Mouse (Mus musculus): Measurements from ENCODE around the gene Lair1.
"Not testable (repeated sequence)": the region's sequence is repeated elsewhere in the genome, so short reads cannot be mapped to it uniquely, and the experiment has no call there.

Lair1 gene

DNA sequence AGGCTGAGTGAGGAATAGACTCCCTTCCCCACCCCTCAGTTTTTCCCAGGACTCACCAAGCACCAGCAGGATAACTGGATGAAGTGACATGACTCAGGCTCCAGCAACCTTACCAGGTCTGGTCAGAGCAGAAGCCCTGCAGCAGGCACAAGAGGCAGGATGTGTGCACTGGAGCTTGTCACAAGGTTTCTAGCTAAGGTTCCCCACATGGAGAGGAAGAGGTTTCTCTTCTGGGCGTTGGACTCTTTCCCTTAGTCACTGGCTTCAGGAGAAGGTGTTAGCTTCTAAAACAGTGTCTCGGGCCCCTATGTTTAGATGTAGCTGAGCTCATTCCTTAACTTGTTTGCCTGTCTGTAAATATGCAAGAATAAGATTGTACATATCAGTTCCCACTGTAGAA lies at the start of gene Lair1:
TSS of gene Lair1 (minus strand) at position 192 of the 400 bp plus-strand sequence.
- DNase-seq (ENCODE audit: low read depth, low spot score): peak; percentile 35

DNA sequence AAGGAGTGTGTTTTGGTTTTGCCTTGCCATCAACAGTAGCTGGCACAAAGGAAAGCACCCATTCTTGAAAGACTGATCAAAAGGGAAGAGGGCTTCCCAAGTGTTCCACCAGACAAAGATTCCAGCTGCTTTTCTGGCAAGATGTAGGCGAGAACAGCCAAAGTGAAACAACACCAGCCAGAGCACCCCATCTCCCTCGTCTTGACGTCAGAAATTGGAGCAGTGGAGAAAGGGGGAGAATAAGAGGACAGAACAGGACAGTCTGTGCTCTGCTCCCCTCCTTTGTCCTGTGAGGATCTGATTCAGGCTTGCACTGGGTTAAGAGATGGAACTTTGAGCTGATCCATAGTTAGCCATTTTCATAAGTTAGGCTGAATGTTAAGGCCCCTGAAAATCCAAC lies 48.8 kb upstream of the Lair1 start:
- DNase-seq (ENCODE audit: low read depth, low spot score): no peak

DNA sequence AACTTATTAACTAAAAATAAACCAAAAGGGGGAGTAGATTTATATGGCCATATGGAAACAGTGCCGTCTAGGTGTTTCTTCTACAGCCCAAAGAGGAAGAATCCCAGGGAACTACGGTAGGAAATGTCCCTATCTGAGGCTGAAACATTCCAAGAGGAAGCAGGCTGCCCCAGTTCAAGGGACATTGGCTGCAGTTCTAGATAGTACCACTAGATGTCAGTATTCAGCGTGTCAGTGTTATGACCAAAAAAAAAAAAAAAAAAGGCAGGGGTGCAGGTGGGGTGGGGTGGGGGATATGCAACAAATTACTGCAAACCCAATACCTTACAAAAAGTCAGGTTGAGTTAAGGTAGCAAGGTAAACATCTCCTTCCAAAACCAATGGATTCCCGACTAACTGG lies 40.4 kb upstream of the Lair1 start:
- peak; percentile 80 for DNase-seq (ENCODE audit: low read depth, low spot score)

- no peak for DNase-seq (ENCODE audit: low read depth, low spot score)
These were observed 38.1 kb upstream of the Lair1 start for GRCm38 (mm10) chr7:4101144-4101543.

DNA sequence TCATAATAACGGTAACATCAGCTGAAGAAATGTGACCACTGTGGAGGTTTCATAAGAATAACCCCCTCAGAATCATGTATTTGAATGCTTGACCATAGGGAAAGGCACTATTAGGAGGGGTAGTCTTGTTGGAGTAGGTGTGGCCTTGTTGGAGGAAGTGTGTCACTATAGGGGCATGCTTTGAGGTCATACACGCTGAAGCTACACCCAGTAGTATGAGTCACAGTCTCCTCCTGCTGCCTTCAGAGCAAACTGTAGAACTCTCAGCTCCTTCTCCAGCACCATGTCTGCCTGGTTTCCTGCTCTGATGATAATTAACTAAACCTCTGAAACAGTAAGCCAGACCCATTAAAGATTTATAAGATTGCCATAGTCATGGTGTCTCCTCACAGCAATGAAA lies 35.8 kb upstream of the Lair1 start:
- DNase-seq (ENCODE audit: low read depth, low spot score): no peak

DNA sequence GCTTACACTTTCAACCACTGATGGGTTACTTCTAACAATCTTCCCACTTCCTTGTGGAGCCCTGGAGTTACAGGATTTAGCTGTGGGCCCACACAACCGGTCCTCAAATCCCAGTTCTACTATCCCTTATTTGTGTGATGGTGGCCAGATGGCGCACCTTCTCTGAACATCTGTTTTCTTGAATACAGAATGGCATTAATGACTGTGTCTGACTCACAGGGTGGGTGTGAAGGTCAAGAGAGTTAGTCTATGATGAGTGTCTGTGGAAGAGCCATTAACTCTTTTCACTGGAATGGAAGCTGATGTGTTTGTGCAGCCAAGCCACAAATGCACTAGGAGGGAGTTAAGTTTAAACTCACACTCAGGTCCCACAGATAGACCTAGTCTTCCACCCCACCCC lies 35.3 kb upstream of the Lair1 start:
- no peak for DNase-seq (ENCODE audit: low read depth, low spot score)

DNA sequence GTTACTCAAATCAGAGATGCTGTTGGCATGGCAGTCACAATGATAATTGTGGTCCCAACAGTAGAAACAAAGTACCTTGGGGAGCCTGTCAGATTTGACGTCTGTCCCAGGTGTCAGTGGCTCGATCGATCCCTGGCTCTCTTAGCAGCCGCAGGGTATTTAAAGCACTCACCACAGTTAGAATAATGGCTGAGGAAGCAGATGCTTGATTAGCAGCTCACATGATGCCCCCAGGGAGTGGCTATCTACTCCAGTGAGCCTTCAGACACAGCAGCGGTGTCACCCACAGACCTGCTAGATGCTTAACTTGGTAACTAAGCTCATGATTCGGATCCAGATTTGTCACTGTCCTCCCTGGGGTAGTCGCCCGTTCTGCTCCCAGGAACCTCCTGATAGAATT lies 28.2 kb upstream of the Lair1 start:
- no peak for DNase-seq (ENCODE audit: low read depth, low spot score)

- DNase-seq (ENCODE audit: low read depth, low spot score): no peak
These were observed 25.7 kb upstream of the Lair1 start for GRCm38 (mm10) chr7:4088679-4089078.

- no peak for DNase-seq (ENCODE audit: low read depth, low spot score)
These were observed 25.0 kb upstream of the Lair1 start for GRCm38 (mm10) chr7:4087896-4088480.

- no peak for DNase-seq (ENCODE audit: low read depth, low spot score)
These were observed 24.4 kb upstream of the Lair1 start for GRCm38 (mm10) chr7:4087238-4087895.

DNA sequence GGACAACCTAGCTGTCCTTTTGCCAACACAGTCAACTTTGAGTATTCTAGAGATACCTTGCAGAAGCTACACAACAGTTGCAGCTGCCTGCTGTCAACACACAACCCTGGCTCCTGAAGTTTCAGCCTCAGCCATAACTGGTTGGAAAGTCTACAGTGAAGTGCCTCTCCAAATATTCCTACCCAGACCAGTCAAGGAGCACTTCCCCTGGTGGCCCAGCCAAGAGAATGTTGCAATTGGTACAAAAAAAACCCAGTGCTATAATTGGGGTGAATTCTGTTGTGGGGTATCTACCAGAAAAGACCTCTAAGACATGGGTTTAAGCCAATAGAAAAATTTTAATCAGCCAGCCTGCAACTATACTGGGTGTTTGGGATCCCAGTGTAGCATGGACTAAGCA lies 22.6 kb upstream of the Lair1 start:
- DNase-seq (ENCODE audit: low read depth, low spot score): no peak

DNA sequence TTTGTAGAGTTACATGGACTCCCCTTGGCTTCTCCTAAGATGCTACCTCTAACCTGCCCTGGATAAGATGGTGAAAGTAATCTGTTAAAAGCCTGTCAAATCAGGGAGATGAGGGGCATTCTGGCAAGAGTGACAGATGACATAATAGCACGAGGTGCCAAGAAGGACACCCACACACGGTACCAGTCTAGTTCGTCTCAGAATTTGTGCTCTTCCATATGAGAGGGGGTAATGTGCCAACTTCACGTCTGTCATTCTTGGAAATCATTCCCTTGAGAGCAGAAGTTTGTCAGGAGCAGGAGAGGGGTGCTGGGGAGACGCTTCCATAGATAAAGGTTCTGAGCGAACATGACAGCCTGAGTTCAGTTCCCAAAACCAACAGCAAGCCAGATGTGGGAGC lies 21.2 kb upstream of the Lair1 start:
- no peak for DNase-seq (ENCODE audit: low read depth, low spot score)

DNA sequence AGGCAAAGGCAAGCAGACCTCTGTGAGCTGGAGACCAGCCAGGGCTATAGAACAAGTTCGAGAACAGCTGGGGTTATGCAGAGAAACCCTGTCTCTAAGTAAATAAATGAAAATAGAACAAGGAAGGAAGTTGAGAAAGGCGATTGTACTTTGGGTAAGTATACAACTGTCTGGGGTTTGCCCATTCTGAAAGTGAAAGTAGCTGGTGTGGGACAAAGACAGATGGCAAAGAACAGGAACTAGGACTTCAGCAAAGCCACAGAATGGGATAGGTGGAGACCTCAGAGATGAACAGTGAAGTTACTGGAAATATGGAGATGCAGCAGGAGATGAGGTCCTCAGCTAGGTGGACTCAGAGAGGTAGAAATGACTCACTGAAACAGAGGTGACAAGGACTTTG lies 19.8 kb upstream of the Lair1 start:
- DNase-seq (ENCODE audit: low read depth, low spot score): peak; percentile 76

- no peak for DNase-seq (ENCODE audit: low read depth, low spot score)
These were observed 18.7 kb upstream of the Lair1 start for GRCm38 (mm10) chr7:4081706-4082105.

GRCm38 (mm10) chr7:4080552-4080951 lies 17.5 kb upstream of the Lair1 start:
- no peak for DNase-seq (ENCODE audit: low read depth, low spot score)

DNA sequence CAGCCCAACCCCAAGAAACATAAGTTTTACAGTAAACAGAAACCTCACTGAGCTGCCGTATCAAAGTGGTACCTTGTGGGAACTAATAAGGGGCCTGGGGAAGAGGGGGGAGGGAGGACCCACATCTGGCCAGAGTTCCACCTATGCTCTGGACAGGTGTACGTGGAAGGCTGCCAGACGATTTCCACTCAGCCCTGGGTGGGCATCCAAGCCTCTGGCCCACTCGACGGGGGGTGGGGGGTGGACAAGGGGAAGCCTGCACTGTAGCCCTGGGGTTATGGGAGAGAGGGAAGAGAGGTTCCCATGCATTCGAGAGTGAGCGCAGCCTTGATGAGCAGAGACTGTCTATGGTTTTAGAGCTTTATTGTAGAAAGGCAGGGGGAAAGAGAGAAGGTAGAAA lies 16.5 kb upstream of the Lair1 start:
- DNase-seq (ENCODE audit: low read depth, low spot score): no peak

DNA sequence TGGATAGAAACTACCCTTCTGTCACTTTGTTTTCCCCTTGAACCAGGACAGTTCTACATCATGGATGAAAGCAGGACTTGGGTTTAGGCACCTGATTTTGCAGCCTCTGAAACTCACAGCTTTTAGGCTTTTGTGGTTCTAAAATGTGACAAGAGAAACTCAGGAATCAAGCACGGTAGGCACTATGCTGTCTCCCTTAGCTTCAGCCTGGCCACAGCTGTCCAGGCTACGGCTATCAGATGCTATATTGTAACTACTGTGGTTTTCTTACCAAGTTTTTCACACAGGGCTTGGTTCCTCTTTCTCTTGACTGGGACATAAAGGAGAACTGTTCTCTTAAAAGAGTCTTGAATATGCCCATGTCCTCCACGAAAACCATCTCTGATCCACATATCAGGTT lies 10.1 kb upstream of the Lair1 start:
- DNase-seq (ENCODE audit: low read depth, low spot score): no peak

GRCm38 (mm10) chr7:4071066-4071465 lies 8.1 kb upstream of the Lair1 start:
- DNase-seq (ENCODE audit: low read depth, low spot score): no peak

GRCm38 (mm10) chr7:4063714-4064425 lies 866 bp upstream of the Lair1 start:
- DNase-seq (ENCODE audit: low read depth, low spot score): no peak

DNA sequence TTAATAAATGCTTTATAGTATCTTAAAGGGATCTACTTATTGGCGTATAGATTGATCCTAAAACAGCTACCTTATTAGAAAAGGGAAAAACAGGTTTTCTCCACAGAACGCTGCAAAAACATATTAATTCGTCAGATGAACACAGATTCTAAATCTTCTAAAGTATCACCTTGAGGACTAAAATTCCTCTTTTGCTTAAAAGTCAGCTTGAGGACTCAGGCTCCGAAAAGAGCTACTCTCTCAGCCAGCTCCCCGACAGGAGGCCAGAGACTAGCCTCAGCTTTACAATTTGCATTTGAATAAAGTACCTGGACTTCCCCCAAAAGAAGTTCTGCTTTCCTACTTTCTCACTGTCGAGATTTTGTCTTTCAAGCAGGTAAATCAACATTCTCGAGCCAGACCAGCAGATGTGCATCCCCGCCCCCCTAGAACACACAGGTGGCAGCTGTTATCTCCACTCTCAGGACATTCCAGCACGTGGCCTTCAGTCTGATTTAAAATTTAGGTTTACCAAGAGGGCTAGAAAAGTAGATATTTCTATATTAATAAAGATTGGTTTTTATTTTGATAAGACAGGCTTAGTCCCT lies 2.3 kb downstream of the Lair1 start:
- not testable (repeated sequence) for DNase-seq (ENCODE audit: low read depth, low spot score)

GRCm38 (mm10) chr7:4026794-4027421 lies 36.1 kb downstream of the Lair1 start:
- peak; percentile 59 for DNase-seq (ENCODE audit: low read depth, low spot score)

DNA sequence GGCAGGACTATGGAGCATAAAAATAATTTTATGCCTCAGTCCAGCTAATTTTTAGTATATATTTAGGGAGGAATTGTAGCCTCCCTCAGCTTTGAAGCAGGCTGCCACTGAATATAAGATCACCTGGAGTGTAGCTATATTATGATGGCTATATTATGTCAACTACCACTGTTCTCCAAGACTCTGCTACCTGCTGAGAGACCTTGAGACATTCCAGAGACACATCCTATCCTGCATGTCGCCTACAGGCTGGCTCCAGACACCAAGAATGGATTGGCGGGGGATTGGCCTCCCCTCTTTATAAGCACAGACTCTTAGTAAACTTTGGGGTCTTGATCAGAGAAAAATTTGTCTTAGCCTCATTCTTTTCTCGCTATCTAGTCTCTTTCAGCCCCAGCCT lies 58.4 kb downstream of the Lair1 start:
- DNase-seq (ENCODE audit: low read depth, low spot score): not testable (repeated sequence)
